Mouse (Mus musculus): Measurements from ENCODE around the gene Rtcb.

The Rtcb gene

GRCm38 (mm10) chr10:85936280-85936965, 21.2 kb downstream of the Rtcb start:
- DNase-seq (ENCODE audit: low spot score in 2 of 2) = no peak

GRCm38 (mm10) chr10:85929962-85930361, 27.7 kb downstream of the Rtcb start:
- no peak for DNase-seq (ENCODE audit: low spot score in 2 of 2)

GRCm38 (mm10) chr10:85929208-85929591, 28.4 kb downstream of the Rtcb start:
- no peak for DNase-seq (ENCODE audit: low spot score in 2 of 2)

- DNase-seq (ENCODE audit: low spot score in 2 of 2) = peak; percentile 51 to 72
Measured at GRCm38 (mm10) chr10:85928499-85929207, 29.0 kb downstream of the Rtcb start.

GRCm38 (mm10) chr10:85927676-85928445, 29.8 kb downstream of the Rtcb start, which contains the start of gene Ascl4:
Ascl4 (plus strand) TSS chr10:85927681.
- no peak for DNase-seq (ENCODE audit: low spot score in 2 of 2)

GRCm38 (mm10) chr10:85916498-85917309, 40.9 kb downstream of the Rtcb start, which contains the start of gene Prdm4:
Prdm4 (minus strand) TSS chr10:85917142.
- DNase-seq (ENCODE audit: low spot score in 2 of 2) = peak; percentile 96 to 97
